Mouse (Mus musculus): ENCODE data around the gene Plcd3. TPM values are rescaled to one million over a fixed set of nuclear protein-coding genes. Genes with fewer than 3 reads are reported as not detected.

Gene Plcd3
- polyA plus RNA-seq, 1 experiment from 2014 or later = 3.7 TPM

DNA sequence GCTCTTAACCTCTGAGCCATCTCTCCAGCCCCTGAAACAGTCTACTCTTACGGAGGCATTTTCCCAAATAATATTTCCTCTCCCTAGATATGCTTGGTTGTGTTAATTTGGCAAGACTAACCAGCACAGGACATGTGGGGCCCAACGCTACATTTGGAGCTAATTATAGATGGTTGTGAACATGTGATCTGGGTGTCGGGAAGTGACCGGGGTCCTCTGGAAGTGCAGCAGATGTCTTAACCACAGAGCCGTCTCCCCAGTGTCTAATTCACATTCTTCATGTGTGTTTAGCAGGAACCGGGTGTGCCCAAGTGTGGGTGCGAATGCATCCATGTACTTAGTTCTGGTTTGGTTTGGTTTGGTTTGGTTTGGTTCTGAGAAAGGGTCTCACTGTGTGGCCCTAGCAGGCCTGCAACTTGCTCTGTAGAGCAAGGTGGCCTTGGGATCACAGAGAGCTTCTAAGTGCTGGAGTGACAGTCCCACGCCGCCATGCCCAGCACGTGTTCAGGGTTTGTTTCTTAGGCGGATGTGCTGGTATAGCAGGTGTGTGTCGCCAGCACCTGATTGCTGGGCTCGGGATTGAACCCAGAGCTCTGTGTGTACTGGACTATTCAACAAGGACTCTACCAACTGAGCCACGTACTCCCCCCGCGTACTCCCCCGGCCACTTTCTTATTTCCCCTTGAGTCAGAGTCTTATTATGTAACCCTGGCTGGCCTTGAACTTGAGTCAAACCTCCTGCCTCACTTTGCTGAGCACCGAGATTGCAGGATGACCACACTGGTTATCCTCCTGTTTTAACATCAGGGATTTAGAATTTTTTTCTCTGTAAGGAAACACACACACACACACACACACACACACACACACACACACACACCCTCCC is 48.0 kb downstream of the Plcd3 start:
- ATAC-seq (no peak), DNase-seq (ENCODE audit: low spot score) (no peak)
- Histone ChIP-seq H3K27ac (ENCODE audit: low read length) (no peak overlapping the region), H3K4me3 (ENCODE audit: low read depth, low read length) (no peak overlapping the region), H3K36me3 (ENCODE audit: insufficient read depth, low read length) (peaks cover 25% of the 10 kb centered on the region), H3K4me1 (ENCODE audit: insufficient read depth, low read depth, low read length) (no peaks in the 10 kb centered on the region), H3K27me3 (replicated peaks; ENCODE audit: insufficient read depth, low read length) (no peaks in the 10 kb centered on the region), H3K4me2 (replicated peaks; ENCODE audit: low read depth, low read length) (no peak overlapping the region), H3K9me3 (ENCODE audit: low read length) (no peaks in the 10 kb centered on the region), H3K9ac (replicated peaks; ENCODE audit: low read depth) (no peak overlapping the region)
- no peak for TF ChIP-seq CTCF (IDR thresholded peaks at IDR 0.05)
- TF ChIP-seq EP300 (IDR thresholded peaks at IDR 0.05) = no peak
- 88% methylated on average over 18 of the region's 18 CpGs for WGBS

DNA sequence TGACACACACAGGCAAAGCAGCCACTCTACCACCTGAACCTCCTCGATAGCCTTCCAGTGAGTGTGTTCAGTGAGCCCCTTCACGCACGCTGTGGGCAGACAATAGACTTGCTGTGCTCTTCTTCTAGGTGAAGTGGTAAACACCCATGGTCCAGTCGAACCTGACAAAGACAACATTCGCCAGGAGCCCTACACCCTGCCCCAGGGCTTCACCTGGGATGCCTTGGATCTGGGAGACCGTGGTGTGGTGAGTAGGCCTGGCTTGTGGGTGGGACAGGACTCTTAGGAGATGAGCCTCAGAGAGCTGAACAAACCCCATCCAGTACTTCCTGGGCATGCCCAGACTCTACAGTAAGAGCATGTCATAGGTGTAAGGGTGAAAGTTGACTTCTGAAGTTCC is 49.4 kb downstream of the Plcd3 start:
- H3K27ac ChIP-seq (ENCODE audit: low read length) = peak overlapping the region; percentile 49; the same call in 1 of the 2 replicates
- ATAC-seq (no peak), DNase-seq (ENCODE audit: low spot score) (no peak)
- no peaks in the 10 kb centered on the region for H3K4me1 ChIP-seq (ENCODE audit: insufficient read depth, low read depth, low read length)
- WGBS = 88% methylated on average over 6 of the region's 6 CpGs
- no peak overlapping the region for H3K4me3 ChIP-seq (ENCODE audit: low read depth, low read length)
- TF ChIP-seq CTCF (IDR thresholded peaks at IDR 0.05) = no peak
- TF ChIP-seq EP300 (IDR thresholded peaks at IDR 0.05) = no peak
- H3K4me2 ChIP-seq (replicated peaks; ENCODE audit: low read depth, low read length) = no peak overlapping the region
- no peak overlapping the region for H3K9ac ChIP-seq (replicated peaks; ENCODE audit: low read depth)
- peaks cover 21% of the 10 kb centered on the region; the same call in 1 of the 2 replicates for H3K36me3 ChIP-seq (ENCODE audit: insufficient read depth, low read length)
- H3K9me3 ChIP-seq (ENCODE audit: low read length) = no peaks in the 10 kb centered on the region
- H3K27me3 ChIP-seq (replicated peaks; ENCODE audit: insufficient read depth, low read length) = no peaks in the 10 kb centered on the region

DNA sequence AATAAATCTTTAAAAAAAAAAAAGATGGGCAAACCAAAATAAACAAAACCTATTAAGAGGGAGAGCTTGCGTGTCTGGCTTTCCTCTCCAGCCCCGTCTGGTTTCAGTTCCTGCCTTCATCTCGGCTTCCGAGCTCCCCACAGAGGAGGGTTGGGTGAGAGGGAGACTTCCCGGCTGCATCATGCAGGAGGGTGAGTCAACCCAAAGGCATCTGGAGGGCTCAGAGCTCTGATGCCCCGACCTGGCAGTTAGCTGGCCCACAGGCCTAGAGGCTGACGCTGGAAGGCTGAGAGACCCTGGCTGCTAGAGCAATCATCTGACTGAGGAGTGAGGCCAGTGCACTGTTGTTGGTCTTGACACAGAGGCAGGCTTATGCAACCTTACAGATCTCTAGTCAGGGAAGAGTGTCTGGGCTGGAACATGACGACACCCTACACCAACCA is 50.2 kb downstream of the Plcd3 start:
- H3K4me2 ChIP-seq (replicated peaks; ENCODE audit: low read depth, low read length) = no peak overlapping the region
- H3K36me3 ChIP-seq (ENCODE audit: insufficient read depth, low read length) = peaks cover 16% of the 10 kb centered on the region; the same call in 1 of the 2 replicates
- peak; percentile 1; the same call in 1 of the 2 replicates for TF ChIP-seq CTCF (IDR thresholded peaks at IDR 0.05)
- no peak for TF ChIP-seq EP300 (IDR thresholded peaks at IDR 0.05)
- H3K9me3 ChIP-seq (ENCODE audit: low read length) = no peaks in the 10 kb centered on the region
- WGBS = 18% methylated on average over 8 of the region's 8 CpGs
- no peak overlapping the region for H3K9ac ChIP-seq (replicated peaks; ENCODE audit: low read depth)
- no peaks in the 10 kb centered on the region for H3K4me1 ChIP-seq (ENCODE audit: insufficient read depth, low read depth, low read length)
- no peak overlapping the region for H3K4me3 ChIP-seq (ENCODE audit: low read depth, low read length)
- DNase-seq (ENCODE audit: low spot score) (peak; percentile 90), ATAC-seq (peak; percentile 94)
- H3K27me3 ChIP-seq (replicated peaks; ENCODE audit: insufficient read depth, low read length) = no peaks in the 10 kb centered on the region
- H3K27ac ChIP-seq (ENCODE audit: low read length) = peak overlapping the region; percentile 49; the same call in 1 of the 2 replicates

DNA sequence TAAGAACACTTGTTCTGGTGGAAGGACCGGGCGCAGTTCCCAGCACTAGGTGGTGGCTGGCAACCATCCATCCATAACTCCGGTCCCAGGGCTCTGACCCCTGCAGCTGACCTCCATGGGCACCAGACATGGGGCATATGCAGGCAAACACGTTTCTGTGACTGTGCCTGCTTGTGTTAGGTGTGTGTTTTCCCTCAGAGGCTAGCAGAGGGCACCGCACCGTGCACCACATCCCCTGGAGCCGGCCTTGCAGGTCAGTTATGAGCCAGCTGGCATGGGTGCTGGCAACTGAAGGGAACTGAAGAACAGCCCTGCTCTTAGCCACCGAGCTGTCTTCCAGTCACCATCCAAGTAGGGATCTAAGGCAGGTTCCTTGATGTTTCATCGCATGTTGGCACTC is 51.3 kb downstream of the Plcd3 start:
- 83% methylated on average over 9 of the region's 9 CpGs for WGBS
- no peaks in the 10 kb centered on the region for H3K4me1 ChIP-seq (ENCODE audit: insufficient read depth, low read depth, low read length)
- no peak for ATAC-seq
- H3K4me3 ChIP-seq (ENCODE audit: low read depth, low read length) = no peak overlapping the region
- no peak overlapping the region for H3K9ac ChIP-seq (replicated peaks; ENCODE audit: low read depth)
- H3K36me3 ChIP-seq (ENCODE audit: insufficient read depth, low read length) = peaks cover 8% of the 10 kb centered on the region; the same call in 1 of the 2 replicates
- H3K4me2 ChIP-seq (replicated peaks; ENCODE audit: low read depth, low read length) = no peak overlapping the region
- no peak for DNase-seq (ENCODE audit: low spot score)
- no peak overlapping the region for H3K27ac ChIP-seq (ENCODE audit: low read length)
- H3K27me3 ChIP-seq (replicated peaks; ENCODE audit: insufficient read depth, low read length) = no peaks in the 10 kb centered on the region
- no peaks in the 10 kb centered on the region for H3K9me3 ChIP-seq (ENCODE audit: low read length)
- TF ChIP-seq EP300 (IDR thresholded peaks at IDR 0.05) = no peak
- TF ChIP-seq CTCF (IDR thresholded peaks at IDR 0.05) = no peak

DNA sequence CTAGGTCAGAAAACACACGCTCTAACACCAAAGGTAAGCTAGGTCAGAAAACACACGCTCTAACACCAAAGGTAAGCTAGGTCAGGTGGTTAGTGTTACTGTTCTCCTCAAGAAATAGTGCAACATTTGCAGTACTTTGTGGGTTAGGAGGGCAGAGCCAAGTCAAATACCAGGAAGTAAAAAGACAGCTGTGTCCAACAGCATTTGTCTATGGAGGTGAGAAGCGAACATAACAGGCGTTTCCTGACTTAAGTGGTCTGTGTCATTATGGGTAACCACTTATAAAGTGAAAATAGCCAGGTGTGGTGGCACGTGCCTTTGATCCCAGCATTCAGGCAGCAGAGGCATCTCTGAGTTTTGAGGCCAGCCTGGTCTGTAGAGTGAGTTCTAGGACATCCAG is 51.8 kb downstream of the Plcd3 start:
- no peak overlapping the region for H3K4me3 ChIP-seq (ENCODE audit: low read depth, low read length)
- WGBS = 64% methylated on average over 5 of the region's 5 CpGs
- H3K27me3 ChIP-seq (replicated peaks; ENCODE audit: insufficient read depth, low read length) = no peaks in the 10 kb centered on the region
- H3K9ac ChIP-seq (replicated peaks; ENCODE audit: low read depth) = no peak overlapping the region
- peaks cover 7% of the 10 kb centered on the region; the same call in 1 of the 2 replicates for H3K36me3 ChIP-seq (ENCODE audit: insufficient read depth, low read length)
- ATAC-seq (peak; percentile 6; the same call in 1 of the 2 replicates), DNase-seq (ENCODE audit: low spot score) (peak; percentile 49)
- H3K27ac ChIP-seq (ENCODE audit: low read length) = no peak overlapping the region
- no peaks in the 10 kb centered on the region for H3K4me1 ChIP-seq (ENCODE audit: insufficient read depth, low read depth, low read length)
- TF ChIP-seq CTCF (IDR thresholded peaks at IDR 0.05) (no peak), EP300 (IDR thresholded peaks at IDR 0.05) (no peak)
- no peaks in the 10 kb centered on the region for H3K9me3 ChIP-seq (ENCODE audit: low read length)
- H3K4me2 ChIP-seq (replicated peaks; ENCODE audit: low read depth, low read length) = no peak overlapping the region

DNA sequence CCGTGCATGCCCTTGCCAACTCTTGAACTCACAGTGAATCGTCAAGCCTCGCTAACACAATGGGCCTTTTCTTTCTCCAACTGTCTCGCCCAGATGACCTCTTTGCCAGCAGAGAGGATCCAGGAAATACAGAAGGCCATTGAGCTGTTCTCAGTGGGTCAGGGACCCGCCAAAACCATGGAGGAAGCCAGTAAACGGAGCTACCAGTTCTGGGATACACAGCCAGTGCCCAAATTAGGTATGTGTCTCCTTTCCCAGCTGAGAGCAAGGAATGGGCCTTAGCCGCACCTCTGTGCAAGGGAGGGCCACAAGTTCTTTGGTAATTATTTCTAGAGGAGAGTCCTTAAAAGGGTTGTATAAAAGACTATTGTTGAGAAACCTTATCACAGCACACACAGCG is 55.2 kb downstream of the Plcd3 start:
- Histone ChIP-seq H3K4me2 (replicated peaks; ENCODE audit: low read depth, low read length) (no peak overlapping the region), H3K9ac (replicated peaks; ENCODE audit: low read depth) (no peak overlapping the region), H3K27ac (ENCODE audit: low read length) (no peak overlapping the region), H3K9me3 (ENCODE audit: low read length) (no peaks in the 10 kb centered on the region), H3K27me3 (replicated peaks; ENCODE audit: insufficient read depth, low read length) (no peaks in the 10 kb centered on the region), H3K4me1 (ENCODE audit: insufficient read depth, low read depth, low read length) (no peaks in the 10 kb centered on the region), H3K36me3 (ENCODE audit: insufficient read depth, low read length) (peaks cover 7% of the 10 kb centered on the region; the same call in 1 of the 2 replicates), H3K4me3 (ENCODE audit: low read depth, low read length) (no peak overlapping the region)
- TF ChIP-seq CTCF (IDR thresholded peaks at IDR 0.05) (no peak), EP300 (IDR thresholded peaks at IDR 0.05) (no peak)
- 56% methylated on average over 8 of the region's 8 CpGs for WGBS
- ATAC-seq = peak; percentile 27; the same call in 1 of the 2 replicates
- DNase-seq (ENCODE audit: low spot score) = no peak
